Mouse (Mus musculus): ENCODE data around the gene Art3.
"Not testable (repeated sequence)": the region's sequence is repeated elsewhere in the genome, so short reads cannot be mapped to it uniquely, and the experiment has no call there.

The Art3 gene

GRCm38 (mm10) chr5:92336743-92337142 lies 5.1 kb downstream of the Art3 start:
- DNase-seq (ENCODE audit: low spot score in 2 of 2): no peak

GRCm38 (mm10) chr5:92340606-92341005 lies 9.0 kb downstream of the Art3 start:
- no peak for DNase-seq (ENCODE audit: low spot score in 2 of 2)

- DNase-seq (ENCODE audit: low spot score in 2 of 2): no peak
Observed at GRCm38 (mm10) chr5:92345006-92345405, 13.4 kb downstream of the Art3 start.

- DNase-seq (ENCODE audit: low spot score in 2 of 2): peak in 1 of 2 experiments; percentile 33
Observed at GRCm38 (mm10) chr5:92348794-92349413, 17.3 kb downstream of the Art3 start, which contains the start of gene Cxcl10. Gene Cxcl10 (minus strand): TSS chr5:92348889.

- DNase-seq (ENCODE audit: low spot score in 2 of 2): no peak
Observed at GRCm38 (mm10) chr5:92349731-92350130, 18.1 kb downstream of the Art3 start.

- not testable (repeated sequence) for DNase-seq (ENCODE audit: low spot score in 2 of 2)
Observed at GRCm38 (mm10) chr5:92352716-92353115, 21.1 kb downstream of the Art3 start.

- DNase-seq (ENCODE audit: low spot score in 2 of 2): peak in 1 of 2 experiments; percentile 33
Observed at GRCm38 (mm10) chr5:92353517-92353916, 21.9 kb downstream of the Art3 start.

- no peak for DNase-seq (ENCODE audit: low spot score in 2 of 2)
Observed at GRCm38 (mm10) chr5:92358033-92358432, 26.4 kb downstream of the Art3 start.

- no peak for DNase-seq (ENCODE audit: low spot score in 2 of 2)
Observed at GRCm38 (mm10) chr5:92358767-92359455, 27.3 kb downstream of the Art3 start.

GRCm38 (mm10) chr5:92363179-92363578 lies 31.6 kb downstream of the Art3 start:
- DNase-seq (ENCODE audit: low spot score in 2 of 2): no peak

GRCm38 (mm10) chr5:92364011-92364410 lies 32.4 kb downstream of the Art3 start:
- DNase-seq (ENCODE audit: low spot score in 2 of 2): no peak

GRCm38 (mm10) chr5:92365146-92365705 lies 33.6 kb downstream of the Art3 start:
- DNase-seq (ENCODE audit: low spot score in 2 of 2): no peak

GRCm38 (mm10) chr5:92366565-92366964 lies 34.9 kb downstream of the Art3 start:
- no peak for DNase-seq (ENCODE audit: low spot score in 2 of 2)

GRCm38 (mm10) chr5:92368392-92368791 lies 36.8 kb downstream of the Art3 start:
- DNase-seq (ENCODE audit: low spot score in 2 of 2): no peak

GRCm38 (mm10) chr5:92369151-92369994 lies 37.7 kb downstream of the Art3 start:
- DNase-seq (ENCODE audit: low spot score in 2 of 2): no peak

GRCm38 (mm10) chr5:92370392-92370791 lies 38.8 kb downstream of the Art3 start:
- DNase-seq (ENCODE audit: low spot score in 2 of 2): no peak

- DNase-seq (ENCODE audit: low spot score in 2 of 2): no peak
Observed at GRCm38 (mm10) chr5:92370891-92371290, 39.3 kb downstream of the Art3 start.

- DNase-seq (ENCODE audit: low spot score in 2 of 2): no peak
Observed at GRCm38 (mm10) chr5:92371361-92371976, 39.8 kb downstream of the Art3 start.

GRCm38 (mm10) chr5:92372605-92373004 lies 41.0 kb downstream of the Art3 start:
- DNase-seq (ENCODE audit: low spot score in 2 of 2): no peak

GRCm38 (mm10) chr5:92374721-92375142 lies 43.1 kb downstream of the Art3 start:
- peak in 1 of 2 experiments; percentile 18 for DNase-seq (ENCODE audit: low spot score in 2 of 2)

- DNase-seq (ENCODE audit: low spot score in 2 of 2): peak in 1 of 2 experiments; percentile 25
Observed at GRCm38 (mm10) chr5:92375368-92375767, 43.7 kb downstream of the Art3 start.
